Mouse (Mus musculus): ENCODE data around the gene Cyp2s1.

The Cyp2s1 gene

GRCm38 (mm10) chr7:25786974-25787373, 29.7 kb downstream of the Cyp2s1 start:
- in situ Hi-C loops (cut with MboI; ENCODE audit: low pct_unique_long_range_greater_than_20kb in 1 of 2, low sequenced_read_pairs in 2 of 2, unreplicated experiment in 1 of 2) = no loop called here

GRCm38 (mm10) chr7:25785752-25786151, 31.0 kb downstream of the Cyp2s1 start:
- in situ Hi-C loops (cut with MboI; ENCODE audit: low pct_unique_long_range_greater_than_20kb in 1 of 2, low sequenced_read_pairs in 2 of 2, unreplicated experiment in 1 of 2) = no loop called here

DNA sequence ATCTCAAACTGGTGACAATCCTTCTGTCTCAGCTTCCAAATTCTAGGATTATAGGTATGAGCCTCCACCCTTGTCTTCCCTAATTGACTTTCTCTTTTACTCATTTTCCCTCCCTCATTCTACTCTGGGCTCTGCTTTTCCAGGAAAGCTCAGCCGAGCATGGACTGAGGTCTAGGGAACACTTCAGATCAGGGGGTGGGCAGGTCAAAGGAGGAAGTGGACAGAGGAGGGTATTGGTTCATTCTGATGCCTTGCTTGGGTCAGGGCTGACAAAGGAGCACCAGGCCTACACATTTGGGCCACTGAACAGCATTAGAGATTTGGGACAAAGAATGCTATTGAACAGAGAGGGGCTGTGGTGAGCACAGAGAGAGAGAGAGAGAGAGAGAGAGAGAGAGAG, 31.9 kb downstream of the Cyp2s1 start:
- in situ Hi-C loops (cut with MboI; ENCODE audit: low pct_unique_long_range_greater_than_20kb in 1 of 2, low sequenced_read_pairs in 2 of 2, unreplicated experiment in 1 of 2) = no loop called here

GRCm38 (mm10) chr7:25783746-25784145, 33.0 kb downstream of the Cyp2s1 start:
- in situ Hi-C loops (cut with MboI; ENCODE audit: low pct_unique_long_range_greater_than_20kb in 1 of 2, low sequenced_read_pairs in 2 of 2, unreplicated experiment in 1 of 2) = no loop called here

- in situ Hi-C loops (cut with MboI; ENCODE audit: low pct_unique_long_range_greater_than_20kb in 1 of 2, low sequenced_read_pairs in 2 of 2, unreplicated experiment in 1 of 2) = no loop called here
Measured at GRCm38 (mm10) chr7:25782744-25783143, 34.0 kb downstream of the Cyp2s1 start.

- in situ Hi-C loops (cut with MboI; ENCODE audit: low pct_unique_long_range_greater_than_20kb in 1 of 2, low sequenced_read_pairs in 2 of 2, unreplicated experiment in 1 of 2) = no loop called here
Measured at GRCm38 (mm10) chr7:25781937-25782610, 34.6 kb downstream of the Cyp2s1 start.

GRCm38 (mm10) chr7:25781321-25781936, 35.3 kb downstream of the Cyp2s1 start:
- in situ Hi-C loops (cut with MboI; ENCODE audit: low pct_unique_long_range_greater_than_20kb in 1 of 2, low sequenced_read_pairs in 2 of 2, unreplicated experiment in 1 of 2) = no loop called here

- in situ Hi-C loops (cut with MboI; ENCODE audit: low pct_unique_long_range_greater_than_20kb in 1 of 2, low sequenced_read_pairs in 2 of 2, unreplicated experiment in 1 of 2) = no loop called here
Measured at GRCm38 (mm10) chr7:25780753-25781152, 36.0 kb downstream of the Cyp2s1 start.

- in situ Hi-C loops (cut with MboI; ENCODE audit: low pct_unique_long_range_greater_than_20kb in 1 of 2, low sequenced_read_pairs in 2 of 2, unreplicated experiment in 1 of 2) = no loop called here
Measured at GRCm38 (mm10) chr7:25780021-25780420, 36.7 kb downstream of the Cyp2s1 start.

DNA sequence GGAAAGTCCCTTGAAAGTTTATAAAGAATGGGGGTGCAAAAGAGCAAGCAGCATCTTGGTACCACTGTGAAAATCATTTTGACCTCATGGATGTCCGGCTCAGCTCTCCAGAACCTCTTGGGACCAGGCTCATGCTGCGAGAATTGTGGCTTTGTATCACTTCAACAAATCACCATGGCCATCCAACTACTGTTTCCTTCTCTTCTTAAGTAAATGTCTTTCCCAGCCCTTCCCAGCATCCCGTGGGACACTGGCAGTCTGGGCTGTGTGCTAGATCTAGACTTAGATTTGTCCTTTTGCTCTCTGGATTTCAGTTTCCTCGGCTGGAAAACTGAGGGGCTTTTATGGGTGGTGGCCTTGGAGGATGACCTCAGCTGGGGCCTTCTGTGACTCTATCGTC, 48.5 kb downstream of the Cyp2s1 start:
- in situ Hi-C loops (cut with MboI; ENCODE audit: low pct_unique_long_range_greater_than_20kb in 1 of 2, low sequenced_read_pairs in 2 of 2, unreplicated experiment in 1 of 2) = no loop called here

DNA sequence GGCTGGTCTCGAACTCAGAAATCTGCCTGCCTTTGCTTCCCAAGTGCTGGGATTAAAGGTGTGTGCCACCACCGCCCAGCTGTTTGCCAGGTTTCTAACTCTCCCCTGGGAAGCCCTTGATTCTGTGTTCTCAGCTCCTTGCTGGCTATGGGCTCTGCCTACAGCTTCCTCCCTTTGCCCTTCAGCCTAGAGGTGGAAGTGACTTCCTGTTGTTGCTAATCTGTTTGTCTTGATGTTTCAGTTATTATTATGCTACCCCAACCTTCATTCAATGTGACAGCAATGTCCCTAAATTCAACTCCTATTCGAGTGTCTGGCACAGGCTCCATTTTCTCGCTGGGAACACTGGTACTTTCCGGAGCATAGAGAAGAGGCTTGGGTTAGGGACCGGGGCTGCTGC, 50.6 kb downstream of the Cyp2s1 start:
- in situ Hi-C loops (cut with MboI; ENCODE audit: low pct_unique_long_range_greater_than_20kb in 1 of 2, low sequenced_read_pairs in 2 of 2, unreplicated experiment in 1 of 2) = no loop called here

DNA sequence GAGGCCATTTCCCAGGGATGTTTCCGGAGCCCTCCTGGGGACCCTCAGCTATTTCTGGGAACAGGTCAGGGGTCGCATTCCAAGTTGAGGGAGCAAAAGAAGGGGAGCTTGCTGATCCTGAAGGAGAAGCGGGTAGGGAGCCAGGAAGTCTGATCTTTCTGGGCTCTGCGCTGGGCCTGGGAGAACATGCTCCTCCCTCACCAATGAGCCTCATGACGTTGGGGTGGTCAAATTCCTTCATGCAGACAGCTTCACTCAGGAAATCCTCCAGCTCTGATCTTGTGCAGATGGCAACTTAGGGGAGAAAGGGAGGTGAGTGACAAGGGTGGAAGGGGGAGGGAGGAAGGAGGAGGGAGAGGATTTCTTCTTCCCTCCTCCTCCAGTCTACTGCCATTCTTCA, 52.5 kb downstream of the Cyp2s1 start:
- in situ Hi-C loops (cut with MboI; ENCODE audit: low pct_unique_long_range_greater_than_20kb in 1 of 2, low sequenced_read_pairs in 2 of 2, unreplicated experiment in 1 of 2) = no loop called here

- in situ Hi-C loops (cut with MboI; ENCODE audit: low pct_unique_long_range_greater_than_20kb in 1 of 2, low sequenced_read_pairs in 2 of 2, unreplicated experiment in 1 of 2) = no loop called here
Measured at GRCm38 (mm10) chr7:25763678-25764077, 53.0 kb downstream of the Cyp2s1 start.

GRCm38 (mm10) chr7:25761354-25761753, 55.4 kb downstream of the Cyp2s1 start:
- in situ Hi-C loops (cut with MboI; ENCODE audit: low pct_unique_long_range_greater_than_20kb in 1 of 2, low sequenced_read_pairs in 2 of 2, unreplicated experiment in 1 of 2) = no loop called here

DNA sequence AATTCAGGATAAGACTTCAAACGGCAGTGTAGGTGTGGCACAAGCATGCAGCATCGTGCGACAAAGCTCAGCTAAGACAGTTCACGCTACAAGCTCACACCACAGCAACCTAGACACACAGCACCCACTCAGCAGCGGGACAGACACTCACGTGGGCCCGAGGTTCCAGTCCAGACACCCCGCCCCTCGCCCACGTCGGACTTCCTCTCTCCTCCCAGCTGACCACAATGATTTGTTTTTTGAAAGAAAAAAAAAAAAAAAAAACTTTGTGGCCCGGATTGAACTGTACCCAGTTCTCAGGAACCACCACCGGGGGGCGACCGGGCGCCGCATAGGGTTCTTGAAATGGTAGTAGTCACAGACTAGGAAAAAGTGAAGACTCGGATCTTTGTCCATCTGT, 60.7 kb downstream of the Cyp2s1 start:
- in situ Hi-C loops (cut with MboI; ENCODE audit: low pct_unique_long_range_greater_than_20kb in 1 of 2, low sequenced_read_pairs in 2 of 2, unreplicated experiment in 1 of 2) = loop anchor here (5.0 to 10.0 kb wide), 2 partner anchors 36 to 149 kb away; no protein-coding TSS in a partner anchor

DNA sequence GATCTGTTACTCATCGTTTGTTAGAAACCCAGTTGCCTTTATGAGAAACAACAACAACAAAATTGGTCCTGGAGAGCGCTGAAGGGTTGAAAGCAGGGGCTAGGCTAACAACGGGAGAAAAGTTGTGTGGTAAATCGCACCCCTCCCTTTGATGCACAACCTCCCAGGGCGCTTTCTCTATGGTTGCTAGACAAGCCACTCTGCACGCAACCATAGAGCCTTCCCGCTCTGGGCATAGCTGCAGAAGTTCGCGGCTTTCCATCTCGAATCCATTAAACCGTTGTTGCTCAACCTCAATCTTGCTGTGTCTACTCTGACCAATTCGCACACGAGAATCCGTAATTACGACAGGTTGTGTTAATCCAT, 61.3 kb downstream of the Cyp2s1 start:
- in situ Hi-C loops (cut with MboI; ENCODE audit: low pct_unique_long_range_greater_than_20kb in 1 of 2, low sequenced_read_pairs in 2 of 2, unreplicated experiment in 1 of 2) = loop anchor here (5.0 to 10.0 kb wide), 2 partner anchors 37 to 149 kb away; no protein-coding TSS in a partner anchor

DNA sequence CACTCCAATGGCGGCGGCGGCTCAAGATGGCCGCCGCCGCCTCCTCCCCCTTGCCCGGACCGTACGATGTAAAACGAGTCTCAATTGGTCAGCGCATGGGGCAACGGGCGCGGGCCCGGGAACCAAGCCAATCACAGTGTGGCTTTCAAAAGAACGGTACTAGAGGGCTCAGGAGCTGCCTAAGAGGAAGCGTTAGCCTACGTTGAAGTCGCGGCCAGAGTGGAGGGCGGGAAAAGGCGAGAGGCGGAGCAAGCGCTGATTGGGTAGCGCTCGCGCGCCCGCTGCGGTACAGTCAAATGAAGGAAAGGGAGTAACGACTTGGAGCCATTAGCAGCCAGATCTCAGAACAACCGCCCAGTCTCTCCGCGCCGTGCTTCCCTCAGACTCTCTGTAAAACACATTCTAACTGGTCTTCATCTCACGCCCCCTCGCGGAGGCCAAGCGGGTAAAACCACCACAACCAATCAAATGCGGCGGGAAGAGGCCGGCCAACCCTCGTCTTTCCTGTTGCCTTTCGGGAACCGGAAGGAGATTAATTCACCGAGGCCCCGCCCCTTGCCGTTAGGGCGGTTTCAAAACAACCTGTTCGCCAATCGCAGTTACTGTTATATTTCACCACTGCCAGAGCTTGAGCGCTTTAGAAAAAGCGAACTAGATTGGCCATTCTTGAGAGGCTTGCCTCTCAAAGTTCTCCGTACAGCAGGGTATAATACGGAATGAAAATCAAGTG, 61.8 kb downstream of the Cyp2s1 start, which contains the start of gene Hnrnpul1:
Hnrnpul1 (minus strand) TSS at position 20 of the 730 bp plus-strand sequence.
- in situ Hi-C loops (cut with MboI; ENCODE audit: low pct_unique_long_range_greater_than_20kb in 1 of 2, low sequenced_read_pairs in 2 of 2, unreplicated experiment in 1 of 2) = loop anchor here (5.0 to 10.0 kb wide), 2 partner anchors 37 to 150 kb away; no protein-coding TSS in a partner anchor

DNA sequence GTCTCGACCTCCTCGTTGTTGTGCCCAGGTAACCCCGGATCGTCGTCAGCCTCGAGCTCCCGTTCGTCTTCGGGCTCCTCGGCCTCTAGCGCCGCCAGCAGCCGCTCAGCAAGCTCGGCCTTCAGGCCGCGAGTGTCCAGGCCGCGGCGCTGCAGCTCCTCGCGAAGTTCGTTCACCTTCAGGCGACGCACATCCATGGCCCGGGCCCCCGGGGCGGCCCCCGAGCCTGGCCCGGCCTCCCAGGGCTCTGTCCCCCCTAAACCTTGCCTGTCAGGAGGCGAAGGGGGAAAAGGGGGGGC, 62.3 kb downstream of the Cyp2s1 start:
- in situ Hi-C loops (cut with MboI; ENCODE audit: low pct_unique_long_range_greater_than_20kb in 1 of 2, low sequenced_read_pairs in 2 of 2, unreplicated experiment in 1 of 2) = loop anchor here in 1 of 2 experiments (10.0 kb wide), 1 partner anchor 150 kb away; no protein-coding TSS in a partner anchor

DNA sequence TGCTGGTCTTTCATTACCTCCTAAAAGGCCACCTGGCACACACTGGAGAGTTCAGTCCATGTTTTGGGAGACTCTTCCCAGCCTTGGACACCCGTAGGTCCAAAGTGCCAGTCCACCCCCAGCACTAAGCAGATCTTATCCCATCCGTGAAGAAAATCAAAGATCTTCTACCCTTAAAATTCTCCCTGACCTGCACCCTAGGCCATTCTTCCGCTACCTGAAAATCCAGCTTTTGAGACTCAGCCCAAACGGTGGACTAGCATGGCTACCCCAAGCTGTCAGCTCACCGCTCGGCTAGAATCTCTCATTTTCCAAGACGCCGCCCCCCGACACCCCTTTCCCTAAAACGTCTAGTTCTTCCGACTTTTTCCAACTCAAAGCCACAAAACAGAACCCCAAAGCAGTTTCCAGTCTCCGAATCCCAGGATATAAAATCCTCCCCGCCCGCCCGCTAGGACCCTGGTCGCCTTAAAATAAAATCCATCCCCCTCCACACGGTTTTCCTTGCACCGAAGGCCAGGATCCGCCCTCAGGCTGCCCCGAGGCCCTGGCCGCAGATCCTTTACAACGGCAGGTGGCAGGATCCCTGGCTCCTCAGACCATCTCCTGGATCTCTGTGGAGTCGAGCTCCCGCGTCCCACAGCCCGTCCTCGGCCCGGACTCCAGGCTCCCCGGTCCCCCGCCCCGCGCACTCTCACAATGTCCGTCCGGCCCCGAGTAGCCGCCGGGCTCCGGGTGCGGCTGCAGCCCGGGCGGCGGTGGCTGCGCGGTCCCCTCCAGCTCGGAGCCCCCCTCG, 62.9 kb downstream of the Cyp2s1 start:
- in situ Hi-C loops (cut with MboI; ENCODE audit: low pct_unique_long_range_greater_than_20kb in 1 of 2, low sequenced_read_pairs in 2 of 2, unreplicated experiment in 1 of 2) = loop anchor here in 1 of 2 experiments (10.0 kb wide), 1 partner anchor 151 kb away; no protein-coding TSS in a partner anchor

Data from mouse embryonic stem cell (cell line).